Mouse (Mus musculus) thymus, adult 2 months (tissue): ENCODE measurements at regions not wholly inside any gene's neighbourhood (a gene's known extent, or its start where the extent isn't known, plus 50 kb on each side); places are given as distances from the start of the nearest gene placed in this dataset.

ENCODE experiments used
- CTCF ChIP-seq: fragments of 200-500 bp; IDR thresholded peaks from 2 replicates; pipeline ENCODE4 v1.5.1; 2012; ENCODE audit warnings: mild to moderate bottlenecking, control low read depth, low read length, moderate library complexity, borderline replicate concordance; ENCODE audit not compliant: control insufficient read depth, poor library complexity, insufficient read depth; ENCODE audit errors: extremely low read depth
- POLR2A ChIP-seq: fragments of 200-500 bp; IDR thresholded peaks from 2 replicates; pipeline ENCODE4 v1.6.1; 2012; ENCODE audit warnings: mild to moderate bottlenecking, low read length, control low read depth, moderate library complexity; ENCODE audit not compliant: control insufficient read depth, poor library complexity, insufficient read depth; ENCODE audit errors: extremely low read depth

DNA sequence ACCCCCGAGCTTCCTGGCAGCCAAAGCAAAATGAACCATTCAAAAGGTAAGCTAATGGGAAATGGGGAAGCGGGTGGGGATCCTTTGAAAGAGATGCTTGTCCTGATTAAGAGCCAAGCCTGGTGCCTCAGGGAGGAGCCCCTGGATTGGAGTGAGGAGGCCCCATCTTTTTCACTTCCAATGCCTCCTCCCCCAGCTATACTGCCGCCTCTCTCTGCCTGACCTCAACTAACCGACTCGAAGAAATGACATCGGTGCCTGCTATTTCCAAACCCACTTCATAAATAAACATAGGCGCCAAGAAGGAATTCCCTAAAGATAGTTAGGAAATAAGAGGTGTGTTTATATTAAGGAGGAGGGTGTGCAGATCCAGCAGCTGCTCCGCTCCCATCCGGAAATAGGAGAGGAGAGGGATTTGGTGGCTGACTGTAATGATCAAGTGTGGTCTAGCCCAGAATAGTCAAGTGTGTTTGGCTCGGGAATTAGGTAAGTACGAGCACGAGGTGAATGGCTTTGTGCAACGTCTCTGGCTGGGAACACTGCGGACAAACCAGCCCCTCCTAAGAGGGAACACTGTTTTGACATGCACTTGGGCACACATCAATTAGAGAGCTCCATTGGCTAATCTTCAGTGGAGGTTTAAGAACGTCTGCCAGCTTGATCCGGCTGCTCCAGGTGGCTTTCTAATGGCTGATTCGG lies 224.4 kb downstream of the Tle3 start:
- no peak for TF ChIP-seq CTCF
- TF ChIP-seq POLR2A = no peak
